Mouse (Mus musculus): ENCODE data around the gene Smagp.
A peak's percentile ranks its signal among the peaks of the same experiment; 100 is the strongest.

Gene Smagp

DNA sequence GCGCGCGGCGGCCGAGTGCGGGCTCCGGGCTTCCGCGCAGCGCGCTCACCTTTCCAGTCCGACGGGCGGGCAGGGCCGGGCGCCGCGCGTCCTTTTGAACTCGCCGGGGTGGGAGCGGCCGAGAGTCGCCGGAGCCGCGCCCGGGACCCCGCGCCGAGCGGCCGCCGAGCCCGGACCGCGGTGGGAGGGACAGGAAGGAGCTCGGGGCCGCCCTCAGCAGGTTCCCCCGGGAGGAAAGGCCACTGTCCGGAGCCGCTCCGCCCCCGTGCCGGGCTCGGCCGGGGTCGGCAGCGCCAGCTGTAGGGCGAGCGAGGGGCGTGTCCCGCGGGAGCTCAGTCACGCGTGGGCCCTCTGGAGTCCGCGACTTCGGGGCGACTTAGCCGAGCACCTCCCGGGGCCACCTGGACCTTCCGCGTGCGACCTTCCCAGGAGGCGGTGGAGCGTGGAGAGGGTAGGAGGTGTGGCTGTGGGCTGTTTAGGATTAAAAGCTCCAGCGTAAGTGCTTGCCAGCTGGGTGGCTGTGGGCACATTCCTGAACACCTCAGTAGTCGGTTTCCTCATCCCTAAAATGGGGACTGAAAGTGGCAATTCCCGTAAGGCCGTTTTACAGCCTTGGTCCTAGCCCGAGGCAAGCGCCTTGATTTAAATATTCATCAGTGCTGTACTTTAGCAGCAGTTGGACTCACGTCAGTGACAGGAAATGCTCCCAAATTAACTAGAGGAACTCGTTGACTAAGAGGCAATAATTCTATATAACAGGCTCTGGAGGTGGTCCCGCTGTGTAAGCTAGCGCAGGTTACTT lies at the start of gene Smagp:
TSS of gene Smagp (minus strand) at position 241 of the 802 bp plus-strand sequence.
- peak; percentile 62 to 75 for DNase-seq

GRCm38 (mm10) chr15:100686434-100686833 lies 49.7 kb upstream of the Smagp start:
- no peak for DNase-seq

GRCm38 (mm10) chr15:100685849-100686248 lies 49.1 kb upstream of the Smagp start:
- DNase-seq, result no peak

GRCm38 (mm10) chr15:100685255-100685654 lies 48.5 kb upstream of the Smagp start:
- no peak for DNase-seq

DNA sequence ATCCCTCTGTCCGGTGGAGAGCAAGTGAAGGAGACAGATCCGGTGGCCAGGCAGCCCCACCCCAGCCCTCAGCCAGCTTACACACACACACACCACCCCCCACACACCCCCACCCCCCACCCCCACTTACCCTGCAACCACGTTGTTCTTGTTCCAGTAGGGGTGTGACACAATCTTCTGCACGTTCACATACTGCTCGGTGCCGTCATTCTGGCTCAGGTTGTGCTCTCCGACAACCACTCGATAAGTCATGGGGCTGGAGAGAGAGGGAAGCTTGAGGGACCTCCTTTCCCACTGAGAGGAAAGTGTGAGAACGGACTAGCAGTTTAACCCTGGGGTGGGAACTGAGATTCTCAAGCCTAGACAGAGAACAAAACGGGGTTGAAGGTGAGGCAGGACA lies 47.7 kb upstream of the Smagp start:
- no peak for DNase-seq

GRCm38 (mm10) chr15:100683041-100683440 lies 46.3 kb upstream of the Smagp start:
- DNase-seq, result peak; percentile 71 to 79

DNA sequence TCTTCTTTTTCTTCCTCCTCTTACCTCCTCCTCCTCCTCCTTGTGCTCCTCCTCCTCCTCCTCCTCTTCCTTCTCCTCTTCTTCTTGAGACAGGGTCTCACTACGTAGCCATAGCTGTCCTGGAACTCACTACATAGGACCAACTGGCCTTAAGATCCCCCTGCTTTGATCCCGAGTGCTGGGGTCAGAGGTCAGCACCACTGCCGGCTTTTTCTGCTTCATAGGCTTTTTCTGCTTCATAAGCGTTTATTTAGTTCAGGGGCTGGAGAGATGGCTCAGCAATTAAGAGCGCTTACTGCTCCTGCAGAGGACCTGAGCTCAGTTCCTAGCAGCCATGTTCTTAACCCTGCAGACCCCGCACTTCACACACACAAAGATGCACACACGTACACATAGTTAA lies 45.0 kb upstream of the Smagp start:
- DNase-seq, result no peak

GRCm38 (mm10) chr15:100680381-100680780 lies 43.6 kb upstream of the Smagp start:
- DNase-seq, result no peak

DNA sequence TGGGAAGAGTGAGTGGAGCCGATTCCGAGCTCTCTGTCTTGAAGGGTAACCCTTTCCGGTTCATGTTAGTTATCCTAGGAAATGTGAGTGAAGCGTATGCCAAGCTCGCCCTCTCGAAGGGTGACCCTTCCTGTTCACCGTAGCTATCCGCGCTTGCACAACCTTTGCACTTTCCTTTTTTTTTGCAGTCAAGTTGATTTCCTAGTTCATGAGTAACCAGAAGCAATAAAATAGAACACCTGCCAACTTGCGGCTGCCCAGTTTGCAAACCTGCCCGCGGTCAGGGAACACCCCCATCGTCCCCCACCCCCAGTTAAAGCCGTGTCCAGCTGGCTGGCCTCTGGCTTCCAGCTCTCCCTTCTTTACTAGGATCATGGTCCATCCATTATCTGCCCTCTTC lies 42.3 kb upstream of the Smagp start:
- peak; percentile 27 to 50 for DNase-seq

GRCm38 (mm10) chr15:100678581-100678980 lies 41.8 kb upstream of the Smagp start:
- peak; percentile 51 to 53 for DNase-seq

DNA sequence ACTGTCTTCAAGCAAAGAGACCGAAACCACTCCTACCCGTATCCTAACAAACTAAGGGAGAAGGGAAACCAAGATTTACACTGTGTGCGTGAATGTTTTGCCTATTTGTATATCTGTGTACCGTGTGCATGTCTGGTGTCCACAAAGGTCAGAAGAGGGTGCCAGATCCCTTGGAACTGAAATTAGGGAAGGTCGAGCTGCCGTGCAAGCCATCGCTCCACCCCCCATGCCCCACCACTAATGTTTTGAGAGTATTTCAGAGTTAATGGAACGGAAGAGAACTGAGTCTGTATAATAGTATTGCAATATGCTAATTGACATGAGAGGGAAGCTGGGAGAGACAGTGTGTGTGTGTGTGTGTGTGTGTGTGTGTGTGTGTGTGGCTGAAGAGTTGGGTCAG lies 40.9 kb upstream of the Smagp start:
- DNase-seq, result no peak

- no peak for DNase-seq
Observed at GRCm38 (mm10) chr15:100676521-100676920, 39.8 kb upstream of the Smagp start.

DNA sequence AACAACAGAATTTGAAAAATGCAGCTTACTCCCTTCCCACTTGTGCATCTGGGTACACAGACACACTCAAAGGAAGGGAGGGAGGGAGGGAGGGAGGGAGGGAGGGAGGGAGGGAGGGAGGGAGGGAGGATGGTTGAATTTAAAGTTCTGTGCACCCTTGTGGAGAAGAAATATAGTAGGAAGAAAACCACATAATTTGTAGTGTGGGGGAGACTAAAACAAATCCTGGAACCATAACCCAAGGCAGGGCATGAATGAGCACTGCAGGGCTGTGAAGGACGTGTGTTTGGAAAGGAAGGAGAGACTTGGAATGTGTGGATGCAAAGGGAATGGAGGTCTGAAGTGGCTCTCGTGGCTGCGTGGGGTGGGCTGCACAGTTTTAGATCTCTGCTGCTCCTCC lies 38.7 kb upstream of the Smagp start:
- no peak for DNase-seq

- DNase-seq, result no peak
Observed at GRCm38 (mm10) chr15:100674566-100674965, 37.8 kb upstream of the Smagp start.

- no peak for DNase-seq
Observed at GRCm38 (mm10) chr15:100673585-100674391, 37.0 kb upstream of the Smagp start.

DNA sequence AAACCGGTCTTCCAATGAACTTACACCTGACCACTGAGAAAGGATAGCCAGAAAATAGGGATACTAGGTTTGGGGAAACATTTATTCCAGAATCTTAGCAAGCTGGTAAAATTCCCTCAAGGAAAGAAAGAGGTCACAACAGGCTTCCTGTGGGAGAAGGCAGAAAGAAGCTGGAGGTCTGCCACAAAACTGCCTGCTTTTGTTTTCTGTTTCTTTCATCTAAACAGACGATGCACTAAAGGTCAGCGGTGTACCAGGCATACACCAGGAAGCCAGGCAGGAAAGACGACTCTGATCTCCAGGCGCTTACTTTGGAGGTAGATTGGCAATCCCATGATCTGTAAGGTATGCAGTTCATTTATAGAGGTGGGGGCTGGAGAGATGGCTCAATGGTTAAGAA lies 34.1 kb upstream of the Smagp start:
- DNase-seq, result no peak

DNA sequence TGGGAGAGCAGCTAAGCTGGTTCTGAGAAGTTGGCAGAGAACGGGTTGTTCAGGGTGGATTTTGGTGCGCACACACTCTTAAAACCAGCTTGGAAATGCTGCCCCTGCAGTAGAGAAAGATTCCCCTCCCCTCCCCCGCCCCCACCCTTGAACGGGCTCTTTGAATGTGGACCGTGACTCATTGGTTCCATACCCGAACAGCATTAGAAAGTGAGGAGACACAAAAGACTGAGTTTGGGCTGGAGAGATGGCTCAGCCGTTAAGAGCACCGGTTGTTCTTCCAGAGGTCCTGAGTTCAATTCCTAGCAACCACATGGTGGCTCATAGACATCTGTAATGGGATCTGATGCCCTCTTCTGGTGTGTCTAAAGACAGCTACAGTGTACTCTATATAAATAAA lies 33.3 kb upstream of the Smagp start:
- no peak for DNase-seq

- DNase-seq, result peak; percentile 56 to 72
Observed at GRCm38 (mm10) chr15:100669337-100669736, 32.6 kb upstream of the Smagp start, which contains the start of gene Bin2. Gene Bin2 (minus strand): TSS chr15:100669553.

DNA sequence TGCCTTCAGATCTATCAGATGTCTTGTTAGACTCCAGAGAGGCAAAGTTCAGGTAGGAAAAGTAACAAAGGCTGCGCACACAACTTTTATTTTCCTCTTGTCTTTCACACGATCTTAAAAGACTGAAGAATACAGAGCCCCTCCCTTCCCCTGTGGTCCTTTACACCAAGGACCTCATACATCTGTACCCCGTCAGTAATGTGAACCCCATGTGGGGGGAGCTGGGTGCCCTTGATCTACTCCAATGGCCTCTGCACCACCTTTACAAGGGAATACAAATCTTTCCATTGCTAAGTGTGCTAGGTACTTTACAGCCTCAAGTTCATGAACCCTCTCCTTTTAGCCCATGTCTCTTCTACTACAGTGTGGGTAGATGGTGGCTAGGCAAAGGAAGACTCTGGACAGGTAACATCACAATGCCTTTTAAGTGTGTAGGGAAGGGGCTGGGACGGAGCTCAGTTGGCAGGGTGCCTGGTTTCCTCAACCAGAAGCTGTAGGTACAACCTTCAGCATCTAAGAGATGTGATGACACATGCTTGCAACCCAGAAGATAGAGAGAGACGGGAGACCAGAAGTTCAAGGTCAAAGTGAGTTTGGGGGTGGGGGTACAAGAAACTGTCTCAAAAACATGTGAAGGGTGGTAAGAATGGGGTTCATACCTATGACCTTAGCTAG lies 31.3 kb upstream of the Smagp start:
- DNase-seq, result no peak

DNA sequence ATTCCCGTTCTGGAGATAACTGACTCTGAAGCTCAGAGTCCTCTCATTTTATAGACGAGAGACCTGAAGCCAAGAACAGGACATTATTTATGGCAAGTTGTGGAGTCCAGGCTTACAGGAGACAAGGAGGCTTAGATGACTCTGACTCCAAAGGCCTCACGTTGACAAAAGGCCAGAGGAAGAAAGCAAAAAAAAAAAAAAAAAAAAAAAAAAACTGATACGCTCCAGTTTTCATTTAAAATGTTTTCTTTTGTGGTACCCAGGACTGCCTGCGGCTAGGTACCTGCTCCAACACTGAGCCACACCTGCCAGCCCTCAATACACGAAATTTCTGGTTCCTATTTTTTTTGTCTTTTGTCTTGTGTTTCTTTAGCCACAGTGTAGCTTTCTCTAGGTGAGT lies 30.7 kb upstream of the Smagp start:
- DNase-seq, result no peak

- no peak for DNase-seq
Observed at GRCm38 (mm10) chr15:100666851-100667250, 30.1 kb upstream of the Smagp start.

GRCm38 (mm10) chr15:100666219-100666696 lies 29.5 kb upstream of the Smagp start:
- DNase-seq, result peak; percentile 34 to 38

All from lung, adult 18-20 months (tissue).